Mouse (Mus musculus) liver, embryonic 18 days (tissue): Measurements from ENCODE around the gene Tmem35b. TPM values are rescaled to one million over a fixed set of nuclear protein-coding genes. Genes with fewer than 3 reads are reported as not detected.

Experiments used
- polyA plus RNA-seq: library from polyadenylated mRNA; depleted of rRNA; stranded (reverse); fragments of >200 nt; gene quantifications from 2 replicates; pipeline ENCODE4 v1.2.3, GENCODE M21; 2012; rRNA removed

The Tmem35b gene
- polyA plus RNA-seq, result 5.3 and 5.5 TPM in 2 replicates

DNA sequence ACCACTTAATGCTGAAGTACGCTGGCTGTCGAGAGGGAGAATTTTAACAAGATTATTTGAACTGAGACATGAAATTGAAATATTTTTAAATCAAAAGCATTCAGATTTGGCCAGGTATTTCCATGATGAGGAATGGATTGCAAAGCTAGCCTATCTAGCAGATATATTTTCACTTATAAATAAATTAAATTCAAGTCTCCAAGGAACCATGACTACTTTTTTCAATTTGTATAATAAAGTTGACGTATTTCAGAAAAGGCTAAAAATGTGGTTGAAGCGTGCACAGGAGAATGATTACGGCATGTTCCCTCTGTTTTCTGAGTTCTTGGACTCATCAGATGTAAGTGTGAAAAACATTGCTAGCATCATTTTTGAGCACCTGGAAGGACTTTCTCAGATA lies at the start of gene Tmem35b:
Gene Tmem35b, plus strand, starts transcription at position 301 of the 400 bp plus-strand sequence.

DNA sequence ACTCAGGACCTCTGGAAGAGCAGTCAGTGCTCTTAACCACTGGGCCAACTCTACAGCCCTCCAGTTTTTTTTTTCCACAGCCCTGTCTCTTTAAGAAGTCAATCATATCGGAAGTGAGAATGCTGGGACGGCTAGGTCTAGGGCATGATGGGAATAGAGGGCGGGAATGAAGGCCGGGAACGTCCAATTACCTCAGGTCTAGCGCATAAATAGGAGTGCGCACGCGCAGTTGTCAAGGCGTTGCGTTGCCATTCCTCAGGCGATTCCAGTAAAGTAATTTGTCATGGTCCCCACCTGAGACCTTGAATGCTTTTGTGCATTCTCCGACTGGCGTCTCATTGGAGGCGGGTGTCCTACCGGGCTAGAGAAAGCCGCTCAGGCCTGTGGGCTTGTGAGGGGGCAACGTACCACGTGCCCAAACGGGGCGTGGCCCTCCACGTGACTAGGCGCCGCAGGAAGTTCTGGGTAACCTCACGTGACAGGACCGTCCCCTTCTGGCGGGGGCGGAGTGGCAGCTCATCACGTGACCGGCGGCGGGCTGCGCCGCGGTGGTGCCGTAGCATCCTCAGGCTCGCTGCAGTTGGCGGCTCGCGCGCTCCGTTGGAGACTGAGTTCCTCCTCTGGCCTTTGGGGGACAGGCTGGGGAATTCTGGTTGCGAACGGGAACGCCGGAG lies 46.5 kb upstream of the Tmem35b start, which contains the start of gene Zmym6:
Gene Zmym6, plus strand, starts transcription at position 509 of the 674 bp plus-strand sequence.

DNA sequence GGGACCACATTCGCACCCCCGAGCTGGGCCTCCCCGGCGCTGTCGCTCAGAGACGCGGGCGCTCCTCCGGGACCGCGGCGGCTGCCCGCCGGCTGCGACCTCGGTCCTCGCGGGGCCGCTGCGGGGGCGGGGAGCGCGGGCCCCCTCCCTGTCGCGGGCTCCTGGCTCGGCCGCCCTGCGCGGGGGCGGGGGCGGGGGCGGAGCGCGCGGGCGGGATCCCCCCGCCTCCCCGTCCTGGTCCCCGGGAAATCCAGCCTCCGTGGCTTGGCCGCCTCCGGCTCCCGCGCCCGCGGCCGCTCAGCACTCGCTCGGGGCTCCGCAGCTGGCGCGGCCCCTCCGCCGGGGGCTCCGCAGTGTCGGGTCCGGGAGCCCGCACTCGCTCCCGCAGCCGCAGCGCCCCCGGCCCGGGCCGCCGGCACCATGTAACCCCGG lies 45.4 kb downstream of the Tmem35b start, which contains the start of gene Dlgap3:
Gene Dlgap3, plus strand, starts transcription at position 291 of the 432 bp plus-strand sequence.

Other genes starting within 250 kb of the Tmem35b start
- 2.9 and 3.1 TPM in 2 replicates for gene Zmym4, start 155.6 kb upstream of the Tmem35b start, polyA plus RNA-seq
- gene Sfpq, start 102.4 kb upstream of the Tmem35b start, polyA plus RNA-seq, result 47.6 and 61.2 TPM in 2 replicates
- 2.2 and 2.6 TPM in 2 replicates for gene Zmym1, start 62.5 kb upstream of the Tmem35b start, polyA plus RNA-seq
- 5.7 and 6.3 TPM in 2 replicates for gene Zmym6, start 46.3 kb upstream of the Tmem35b start, polyA plus RNA-seq
- gene Dlgap3, start 45.5 kb downstream of the Tmem35b start, polyA plus RNA-seq, result 0.12 and 0.20 TPM in 2 replicates
- gene Smim12, start 120.1 kb downstream of the Tmem35b start, polyA plus RNA-seq, result 16.9 and 17.0 TPM in 2 replicates
- 3.7 TPM in 2 replicates for gene Gja4, start 190.3 kb downstream of the Tmem35b start, polyA plus RNA-seq
- gene Gjb3, start 207.2 kb downstream of the Tmem35b start, polyA plus RNA-seq, result 0.29 and 0.50 TPM in 2 replicates
- 0.03 TPM in 1 of 2 replicates, not detected in the other for gene Gjb4, start 230.4 kb downstream of the Tmem35b start, polyA plus RNA-seq
- gene Gjb5, start 234.5 kb downstream of the Tmem35b start, polyA plus RNA-seq, result 0.08 and 0.11 TPM in 2 replicates